Mouse (Mus musculus) kidney, adult 8-10 months (tissue): Measurements from ENCODE around the gene Klre1.
"Not testable (repeated sequence)": the region's sequence is repeated elsewhere in the genome, so short reads cannot be mapped to it uniquely, and the experiment has no call there.

Source experiments
- DNase-seq, 2 experiments: peaks; one replicate each; pipeline ENCODE4 v3.0.0; 2022

Klre1 gene

DNA sequence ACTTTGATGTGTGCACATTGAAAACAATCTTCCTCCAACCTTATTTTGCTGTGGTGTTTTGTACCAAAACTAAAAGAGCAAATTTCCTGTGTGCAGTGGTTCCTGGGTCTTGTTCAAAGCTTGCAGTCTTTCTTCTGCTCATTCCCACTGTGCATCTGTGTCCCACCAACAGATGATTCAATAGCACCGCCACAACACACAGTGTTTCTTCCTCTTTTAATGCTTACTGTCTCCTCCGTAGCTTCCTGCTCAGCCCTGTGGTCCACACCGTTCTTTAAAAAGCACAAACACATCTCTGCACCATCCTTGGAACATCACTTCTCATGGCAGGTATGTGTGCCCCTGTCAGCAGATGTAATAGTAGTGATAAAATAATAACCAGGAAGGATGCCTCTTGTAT is 13.8 kb downstream of the Klre1 start, which contains the start of gene Klrd1:
TSS of gene Klrd1 (plus strand) at position 275 of the 400 bp plus-strand sequence.
- DNase-seq: no peak

DNA sequence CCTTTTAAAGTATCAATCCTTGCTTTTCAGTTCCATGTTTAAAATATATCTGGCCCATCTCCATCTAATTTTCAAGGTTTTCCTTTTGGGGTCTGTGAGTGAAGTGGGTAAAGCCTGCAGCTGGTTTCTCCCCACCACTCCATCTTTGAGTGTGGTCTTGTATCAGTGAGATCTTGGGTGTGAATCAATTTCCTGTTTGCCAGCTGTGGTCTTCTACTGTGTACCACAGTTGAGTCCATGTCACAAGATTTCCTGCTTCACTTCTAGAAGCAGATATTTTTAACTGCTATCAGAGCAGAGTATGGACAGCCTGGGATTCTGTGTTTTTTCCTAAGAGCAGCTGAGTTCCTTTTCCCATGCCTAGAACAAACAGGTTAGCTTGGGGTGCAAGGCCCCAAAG is 30.7 kb downstream of the Klre1 start:
- DNase-seq: no peak

DNA sequence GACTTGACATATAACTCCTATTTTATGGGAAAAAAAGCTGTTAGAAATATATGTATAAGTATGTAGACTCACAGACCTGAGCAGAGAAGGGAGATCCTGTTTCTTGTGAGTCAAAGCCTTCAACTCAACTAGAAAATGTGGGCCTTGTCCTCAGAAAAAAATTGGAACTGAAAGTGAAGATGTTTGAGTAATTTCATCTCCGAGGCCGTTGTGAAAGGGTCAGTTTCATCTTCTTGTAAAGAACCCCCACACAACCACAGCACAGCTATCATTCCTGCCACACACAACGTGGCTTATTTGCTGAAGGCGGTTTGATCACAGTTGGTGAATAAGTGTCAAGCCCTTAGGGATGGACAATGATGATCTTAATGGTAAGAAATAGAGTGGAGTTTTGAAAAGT is 46.0 kb downstream of the Klre1 start, which contains the start of gene Klrk1:
TSS of gene Klrk1 (minus strand) at position 130 of the 400 bp plus-strand sequence.
- DNase-seq: no peak

DNA sequence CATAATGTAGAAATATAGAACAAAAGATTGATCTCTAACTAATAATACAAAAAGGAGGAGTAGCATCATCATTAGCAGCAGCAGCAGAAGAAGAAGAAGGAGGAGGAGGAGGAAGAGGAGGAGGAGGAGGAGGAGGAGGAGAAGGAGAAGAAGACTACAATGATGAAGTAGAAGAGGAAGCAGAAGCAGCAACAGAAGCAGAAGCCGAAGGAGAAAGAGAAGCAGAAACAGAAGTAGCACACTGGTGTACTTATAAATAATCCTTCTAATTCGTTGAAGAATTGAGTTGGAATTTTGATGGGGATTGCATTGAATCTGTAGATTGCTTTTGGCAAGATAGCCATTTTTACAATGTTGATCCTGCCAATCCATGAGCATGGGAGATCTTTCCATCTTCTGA is 53.3 kb downstream of the Klre1 start:
- not testable (repeated sequence) for DNase-seq
